In the genomic region with DNA sequence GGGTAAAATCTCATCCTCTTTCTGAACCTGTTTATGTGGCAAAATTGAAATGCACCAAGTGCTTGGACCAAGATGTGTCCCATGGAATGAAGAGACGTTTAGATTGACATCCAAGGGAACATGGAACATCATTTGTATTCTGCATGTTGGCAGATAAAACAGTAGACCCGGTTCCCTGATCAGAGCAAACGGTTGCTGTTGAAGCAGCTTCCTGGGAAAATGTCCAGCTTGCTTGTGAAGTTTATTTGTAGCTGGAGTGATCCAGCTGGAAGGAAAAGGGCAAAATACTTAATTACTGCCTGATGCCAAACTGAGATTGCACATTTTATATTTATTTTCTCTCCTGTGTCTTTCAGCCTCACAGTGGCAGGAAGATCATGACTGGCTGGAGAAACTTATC, we compare ENCODE assay signal across 31 mouse cellular contexts. TPM values are rescaled to one million over a fixed set of nuclear protein-coding genes. Genes with fewer than 3 reads are reported as not detected.
A peak's percentile ranks its signal among the peaks of the same experiment; 100 is the strongest.
DNase-seq lines count a peak whose midpoint lies in the region; ATAC-seq and TF ChIP-seq lines count a peak whose summit lies in the region.
"Had no signal": no experiment of that assay in that cellular context is flagged by ENCODE, and none has a peak within 500 bp of the region (broad histone marks: within the 10 kb centered on the region; RNA-seq: fewer than 3 reads in every experiment).

No protein-coding gene starts in this region.

- H3K36me3 ChIP-seq in forebrain, embryonic 14.5 days (ENCODE audit: control insufficient read depth, insufficient read depth, low read length) = no peaks in the 10 kb centered on the region
- H3K36me3 ChIP-seq in forebrain, embryonic 13.5 days (ENCODE audit: poor library complexity, severe bottlenecking) = no peaks in the 10 kb centered on the region
- no peaks in the 10 kb centered on the region for H3K36me3 ChIP-seq in heart, embryonic 10.5 days
- H3K36me3 ChIP-seq: embryonic facial prominence, embryonic 10.5 days; forebrain, embryonic 15.5 days; heart, embryonic 13.5 days; midbrain, embryonic 15.5 days had no signal

- no peak overlapping the region for H3K4me2 ChIP-seq in forebrain, embryonic 14.5 days (ENCODE audit: low read length)
- H3K4me2 ChIP-seq in forebrain, embryonic 13.5 days = no peak overlapping the region
- H3K4me2 ChIP-seq: forebrain, embryonic 15.5 days; heart, embryonic 13.5 days; hindbrain, embryonic 14.5 days; midbrain, embryonic 15.5 days had no signal

- H3K4me3 ChIP-seq in forebrain, embryonic 14.5 days (ENCODE audit: low read depth, low read length) = no peak overlapping the region
- no peak overlapping the region for H3K4me3 ChIP-seq in forebrain, embryonic 13.5 days
- H3K4me3 ChIP-seq in left cerebral cortex, adult 2 months = no peak overlapping the region
- no peak overlapping the region for H3K4me3 ChIP-seq in heart, embryonic 10.5 days
- H3K4me3 ChIP-seq: embryonic facial prominence, embryonic 10.5 days; forebrain, embryonic 15.5 days; gastrocnemius, adult 2 months; heart, embryonic 13.5 days; midbrain, embryonic 15.5 days had no signal

- WGBS in forebrain, embryonic 14.5 days = 50% methylated on average over 3 of the region's 3 CpGs
- 67% methylated on average over 3 of the region's 3 CpGs for WGBS in forebrain, embryonic 13.5 days
- 74% methylated on average over 3 of the region's 3 CpGs for WGBS in heart, embryonic 10.5 days

- no peak for ATAC-seq in forebrain, embryonic 14.5 days
- no peak for ATAC-seq in forebrain, embryonic 13.5 days
- ATAC-seq: activated CD4-positive, CD25-positive, alpha-beta regulatory T cell, adult 4 months; CD4-positive, CD25-positive, alpha-beta regulatory T cell, adult 4 months; forebrain, embryonic 15.5 days; intestine, postnatal 0 days; midbrain, embryonic 15.5 days had no signal

- intact Hi-C loops in left cerebral cortex, postnatal 14 days (cut with DNase I) = no loop called here
- intact Hi-C loops in left cerebral cortex, adult 2 months (cut with DNase I) = no loop called here

- H3K9me3 ChIP-seq in forebrain, embryonic 14.5 days (replicated peaks; ENCODE audit: control insufficient read depth, low read length) = no peaks in the 10 kb centered on the region
- no peaks in the 10 kb centered on the region for H3K9me3 ChIP-seq in forebrain, embryonic 13.5 days (replicated peaks)
- H3K9me3 ChIP-seq in heart, embryonic 10.5 days = no peaks in the 10 kb centered on the region
- H3K9me3 ChIP-seq: embryonic facial prominence, embryonic 10.5 days; forebrain, embryonic 15.5 days; heart, embryonic 13.5 days; midbrain, embryonic 15.5 days had no signal

- no peaks in the 10 kb centered on the region for H3K4me1 ChIP-seq in forebrain, embryonic 14.5 days (ENCODE audit: control insufficient read depth, insufficient read depth, low read length)
- peaks cover 3% of the 10 kb centered on the region; the same call in 1 of the 2 replicates for H3K4me1 ChIP-seq in forebrain, embryonic 13.5 days
- H3K4me1 ChIP-seq in heart, embryonic 10.5 days = no peaks in the 10 kb centered on the region
- H3K4me1 ChIP-seq: embryonic facial prominence, embryonic 10.5 days; heart, embryonic 13.5 days; midbrain, embryonic 15.5 days had no signal

- no peak overlapping the region for H3K9ac ChIP-seq in forebrain, embryonic 14.5 days (ENCODE audit: low read length)
- no peak overlapping the region for H3K9ac ChIP-seq in forebrain, embryonic 13.5 days
- H3K9ac ChIP-seq: forebrain, embryonic 15.5 days; heart, embryonic 13.5 days; hindbrain, embryonic 14.5 days; midbrain, embryonic 15.5 days had no signal

- no peaks in the 10 kb centered on the region for H3K27me3 ChIP-seq in forebrain, embryonic 14.5 days (replicated peaks; ENCODE audit: control insufficient read depth, insufficient read depth, low read length)
- no peaks in the 10 kb centered on the region for H3K27me3 ChIP-seq in forebrain, embryonic 13.5 days
- H3K27me3 ChIP-seq in heart, embryonic 10.5 days (ENCODE audit: insufficient read depth, poor library complexity, severe bottlenecking) = no peaks in the 10 kb centered on the region
- H3K27me3 ChIP-seq: forebrain, embryonic 15.5 days; heart, embryonic 13.5 days; midbrain, embryonic 15.5 days had no signal

- no peak overlapping the region for H3K27ac ChIP-seq in forebrain, embryonic 14.5 days (ENCODE audit: low read depth, low read length)
- H3K27ac ChIP-seq in forebrain, embryonic 13.5 days = no peak overlapping the region
- H3K27ac ChIP-seq in left cerebral cortex, adult 2 months = no peak overlapping the region
- H3K27ac ChIP-seq in heart, embryonic 10.5 days = no peak overlapping the region
- H3K27ac ChIP-seq: embryonic facial prominence, embryonic 10.5 days; forebrain, embryonic 15.5 days; gastrocnemius, adult 2 months; heart, embryonic 13.5 days; hindbrain, embryonic 14.5 days; midbrain, embryonic 15.5 days had no signal

- peak; percentile 70 for DNase-seq in forebrain, embryonic 14.5 days (ENCODE audit: low spot score)
- DNase-seq in left cerebral cortex, postnatal 14 days (ENCODE audit: low spot score in 2 of 2) = peak; percentile 12 to 28
- no peak for DNase-seq in left cerebral cortex, adult 2 months (ENCODE audit: extremely low spot score in 1 of 2, low spot score in 2 of 2)
- DNase-seq in right cerebral cortex, postnatal 10 days (ENCODE audit: low spot score in 2 of 2) = peak; percentile 40 to 50
- no peak for DNase-seq in right cerebral cortex, adult 2 months (ENCODE audit: low spot score in 2 of 2)
- peak; percentile 33 for DNase-seq in telencephalon, adult 2 months (ENCODE audit: low read depth, low spot score)
- no peak for DNase-seq in heart, embryonic 10.5 days (ENCODE audit: low spot score)
- DNase-seq: adrenal gland, postnatal 14 days; cerebellum, adult 2 months; gastrocnemius, adult 2 months; left cerebral cortex, postnatal 4 days; liver; lung, adult 18-20 months; right cerebral cortex, postnatal 4 days had no signal

- TF ChIP-seq CTCF in left cerebral cortex, adult 2 months (IDR thresholded peaks at IDR 0.05) = no peak

RNA-seq across cellular contexts. Expression of gene Gm9972, which starts 26.7 kb away (rescaled TPM):
- not detected in 2 replicates for polyA plus RNA-seq in forebrain, embryonic 14.5 days (2014; fragmentation: Nextera tagmentation; extraction: Ambion mirVana)
- polyA plus RNA-seq in forebrain, embryonic 13.5 days (2015; fragmentation: Nextera tagmentation; extraction: Ambion mirVana) = 0.10 TPM in 1 of 2 replicates, not detected in the other
- not detected for total RNA-seq in left cerebral cortex, postnatal 14 days (2021)
- not detected for total RNA-seq in left cerebral cortex, adult 2 months (2021)
- not detected in 2 replicates for polyA plus RNA-seq in heart, embryonic 10.5 days (2016; fragmentation: Nextera tagmentation; extraction: Ambion mirVana)
- total RNA-seq: adrenal gland, postnatal 14 days; common myeloid progenitor, adult 5-6 weeks; ES-E14; gastrocnemius, adult 2 months; heart, postnatal 25 days; layer of hippocampus, adult 18-20 months; left cerebral cortex, postnatal 4 days; megakaryocyte, adult 5-6 weeks; neutrophil, adult 5-6 weeks had no signal
- polyA plus RNA-seq: CD4-positive, CD25-positive, alpha-beta regulatory T cell, adult 4 months; cerebellum, adult 2 months; embryonic facial prominence, embryonic 10.5 days; forebrain, embryonic 15.5 days; gonadal fat pad, adult 2 months; heart, embryonic 13.5 days; hindbrain, embryonic 14.5 days; intestine, postnatal 0 days; kidney, embryonic 16.5 days; midbrain, embryonic 15.5 days had no signal

Comparison
In these comparisons a context has a peak if more than half of its experiments do, and no peak if none do; other contexts are left out.
1. DNase-seq: peak in forebrain, embryonic 14.5 days (single experiment), left cerebral cortex, postnatal 14 days (2 of 2), right cerebral cortex, postnatal 10 days (2 of 2) and telencephalon, adult 2 months (single experiment); none in left cerebral cortex, adult 2 months (0 of 2), right cerebral cortex, adult 2 months (0 of 2) and heart, embryonic 10.5 days (single experiment).